Mouse (Mus musculus) layer of hippocampus, adult 9-10 months (tissue): ENCODE results near the gene Nectin2.

ENCODE experiments used
- DNase-seq: peaks from one replicate; pipeline ENCODE4 v3.0.0; 2022; ENCODE audit warnings: low spot score

Nectin2 gene

DNA sequence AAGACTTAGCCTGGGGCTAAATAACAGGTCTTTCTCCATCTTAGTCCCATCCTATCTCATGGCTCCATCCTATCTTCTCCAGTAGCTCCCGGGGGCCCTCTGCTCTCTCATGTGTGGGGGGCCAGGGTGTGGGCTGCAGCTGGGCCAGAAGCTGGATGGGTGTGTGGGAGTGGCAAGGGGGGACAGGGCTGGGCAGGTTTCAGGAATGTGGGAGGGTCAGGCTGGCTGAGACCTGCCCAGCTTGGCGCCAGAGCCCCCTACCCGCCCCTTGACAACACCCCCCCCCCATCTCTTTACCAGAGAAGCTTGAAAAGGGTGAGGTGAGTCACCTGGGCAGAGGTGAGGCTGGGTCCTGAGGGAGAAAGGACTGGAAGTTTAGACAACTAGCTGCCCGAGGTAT, 18.7 kb upstream of the Nectin2 start:
- no peak for DNase-seq

GRCm38 (mm10) chr7:19768251-19768650, 18.0 kb upstream of the Nectin2 start:
- DNase-seq, result no peak

DNA sequence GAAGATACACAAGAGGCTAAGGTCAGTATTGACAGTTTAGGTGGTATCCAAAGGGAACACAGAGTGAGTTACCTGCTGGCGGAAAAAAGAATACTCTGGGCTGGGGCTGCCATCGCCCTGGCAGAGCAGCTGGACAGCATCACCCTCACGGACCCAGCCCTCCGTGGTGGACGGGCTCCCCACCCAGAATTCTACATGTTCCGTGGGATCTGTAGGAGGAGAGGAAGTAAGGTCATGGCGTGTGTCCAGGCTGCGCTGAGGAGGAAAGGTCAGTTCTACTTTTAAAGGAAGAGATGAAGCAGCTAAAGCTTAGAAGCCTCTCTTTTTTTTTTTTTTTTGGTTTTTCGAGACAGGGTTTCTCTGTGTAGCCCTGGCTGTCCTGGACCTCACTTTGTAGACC, 14.3 kb upstream of the Nectin2 start:
- no peak for DNase-seq

- DNase-seq, result no peak
These were observed 13.7 kb upstream of the Nectin2 start for GRCm38 (mm10) chr7:19763829-19764477.

DNA sequence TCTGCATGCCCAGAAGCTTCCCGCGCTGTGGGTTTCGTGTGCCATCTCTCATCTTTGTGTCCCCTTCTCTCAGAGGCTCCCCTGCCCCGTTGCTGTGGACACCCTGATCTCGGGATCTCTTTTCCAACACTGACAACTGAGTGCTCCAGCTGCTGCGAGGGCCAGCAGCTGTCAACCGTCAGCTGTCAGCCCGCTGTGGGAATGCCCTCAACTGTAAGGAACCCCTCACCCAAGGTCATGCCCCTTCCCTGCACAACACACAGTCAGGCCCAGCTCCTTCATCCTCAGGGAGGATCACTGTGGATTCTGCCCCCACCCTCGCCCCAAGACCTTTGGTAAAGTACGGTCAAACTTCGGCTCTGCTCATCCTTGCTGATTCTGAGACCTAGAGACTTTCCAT, 12.0 kb upstream of the Nectin2 start:
- no peak for DNase-seq

GRCm38 (mm10) chr7:19760021-19760420, 9.7 kb upstream of the Nectin2 start:
- no peak for DNase-seq

DNA sequence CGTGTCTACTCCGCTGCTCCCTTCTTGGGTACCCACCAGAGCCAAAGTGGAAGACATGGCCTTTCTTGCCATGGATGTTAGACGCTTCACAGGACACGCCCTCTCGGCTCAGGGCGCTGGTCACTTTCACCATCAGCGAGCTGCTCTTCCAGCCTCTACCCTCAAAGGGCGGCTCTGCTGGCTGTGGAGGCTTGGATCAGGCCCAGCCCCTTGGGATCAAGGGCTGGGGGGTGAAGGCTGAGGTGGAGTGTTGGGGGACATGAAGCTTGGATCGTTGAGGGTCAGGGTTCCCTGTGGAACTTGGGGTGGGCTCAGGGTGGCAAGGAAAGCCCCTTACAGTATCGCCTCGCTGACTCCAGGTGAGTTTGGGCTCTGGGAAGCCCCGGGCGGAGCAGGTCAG, 8.3 kb upstream of the Nectin2 start:
- no peak for DNase-seq

- DNase-seq, result no peak
These were observed 5.8 kb upstream of the Nectin2 start for GRCm38 (mm10) chr7:19755851-19756786.

- DNase-seq, result no peak
These were observed 4.7 kb upstream of the Nectin2 start for GRCm38 (mm10) chr7:19755008-19755407.

DNA sequence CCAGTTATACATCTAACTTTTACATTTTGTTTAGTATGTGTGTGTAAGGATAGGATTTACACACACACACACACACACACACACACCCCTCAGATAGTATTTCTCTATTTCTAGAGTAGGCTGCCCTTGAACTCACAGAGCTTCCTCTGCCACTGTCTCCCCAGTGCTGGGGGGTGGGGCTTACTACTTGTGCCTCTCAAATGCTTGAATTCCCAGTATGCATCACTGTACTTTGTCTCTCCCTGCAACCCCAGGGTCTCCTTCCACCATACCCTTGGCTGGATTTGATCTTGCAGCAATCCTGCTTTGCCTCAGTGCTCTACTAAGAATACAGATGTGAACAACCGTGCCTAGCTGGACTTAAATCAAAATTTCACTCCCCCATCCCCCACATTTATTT, 3.8 kb upstream of the Nectin2 start:
- DNase-seq, result no peak

- DNase-seq, result no peak
These were observed 3.3 kb upstream of the Nectin2 start for GRCm38 (mm10) chr7:19753587-19753986.

GRCm38 (mm10) chr7:19752652-19753051, 2.4 kb upstream of the Nectin2 start:
- DNase-seq, result no peak

- no peak for DNase-seq
These were observed 744 bp upstream of the Nectin2 start for GRCm38 (mm10) chr7:19751070-19751383.

DNA sequence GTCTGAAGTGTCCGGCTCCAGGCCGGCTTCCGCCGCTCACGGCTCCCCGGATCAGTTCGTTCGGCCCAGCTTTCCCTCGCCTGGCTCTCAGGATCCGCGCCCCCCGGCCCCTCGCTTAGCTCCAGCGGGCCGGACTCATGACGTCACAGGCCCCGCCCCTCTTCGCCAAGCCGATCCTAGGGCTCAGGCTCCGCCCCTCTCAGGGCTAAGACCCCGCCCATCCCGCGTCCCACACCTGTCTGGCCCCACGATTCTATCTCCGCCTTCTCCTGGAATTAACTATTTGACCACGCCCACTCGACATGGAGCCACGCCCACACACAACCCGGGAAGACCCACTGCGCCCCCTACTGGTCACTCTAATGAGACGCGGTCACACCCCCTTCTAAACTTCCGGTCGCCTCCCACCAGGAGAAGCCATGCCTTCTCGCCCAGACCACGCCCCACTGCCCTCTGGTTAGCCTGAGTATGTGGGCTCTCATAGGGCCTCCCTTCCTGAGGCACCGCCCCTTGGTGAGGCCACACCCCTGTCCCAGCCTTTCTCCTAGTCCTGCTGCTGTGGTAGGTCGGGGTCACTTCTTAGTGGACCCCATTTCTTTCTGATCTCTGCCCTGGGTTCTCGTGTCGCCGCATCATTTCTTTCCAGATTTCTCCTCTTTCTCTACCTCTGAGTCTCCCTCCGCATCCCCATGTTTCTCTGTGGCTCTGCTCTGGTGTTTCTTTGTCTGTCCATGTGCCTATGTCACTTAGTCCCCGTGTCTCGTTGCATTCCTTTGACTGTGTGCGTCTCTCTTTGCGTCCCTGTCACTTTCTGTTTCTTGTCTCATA, 680 bp downstream of the Nectin2 start:
- DNase-seq, result peak; percentile 81

GRCm38 (mm10) chr7:19748219-19749195, 1.8 kb downstream of the Nectin2 start:
- no peak for DNase-seq

DNA sequence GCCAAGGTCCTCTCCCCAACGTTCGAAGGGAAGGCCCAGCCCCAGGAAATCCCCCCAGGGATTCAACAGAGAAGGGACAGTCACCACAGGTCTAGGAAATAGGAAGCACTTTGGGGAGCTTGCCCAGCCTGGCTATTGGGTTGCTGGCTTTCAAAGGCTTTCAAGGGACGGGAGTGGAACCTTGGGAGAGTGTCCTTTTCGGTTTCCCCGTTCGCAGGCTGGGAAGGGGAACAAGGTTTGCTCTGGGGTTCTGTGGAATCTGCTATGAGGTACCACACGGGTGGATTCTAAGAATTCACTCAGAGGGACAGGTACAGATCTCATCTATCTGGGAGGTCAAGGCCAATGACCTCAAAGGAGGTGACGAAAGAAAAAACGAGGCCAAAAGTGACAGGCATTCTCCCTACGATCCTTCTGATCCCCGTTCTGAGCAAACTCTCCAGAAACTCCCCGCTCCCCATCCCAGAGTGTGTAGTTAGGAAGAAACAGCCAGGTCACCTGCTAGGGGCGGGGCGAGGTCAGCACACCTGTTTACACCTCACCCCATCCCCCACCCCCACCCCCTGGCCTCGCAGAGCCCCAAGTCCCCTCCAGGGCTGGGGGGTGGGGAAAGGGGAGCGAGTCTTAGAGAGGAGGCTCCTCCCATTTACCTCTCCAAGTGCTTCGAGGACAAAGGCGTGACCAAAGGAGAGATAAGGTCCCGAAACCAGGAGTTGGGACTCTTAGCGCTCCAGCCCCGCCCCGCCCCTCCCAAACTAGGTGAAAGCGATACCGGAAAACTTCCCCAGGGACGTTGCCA, 2.7 kb downstream of the Nectin2 start:
- DNase-seq, result no peak

DNA sequence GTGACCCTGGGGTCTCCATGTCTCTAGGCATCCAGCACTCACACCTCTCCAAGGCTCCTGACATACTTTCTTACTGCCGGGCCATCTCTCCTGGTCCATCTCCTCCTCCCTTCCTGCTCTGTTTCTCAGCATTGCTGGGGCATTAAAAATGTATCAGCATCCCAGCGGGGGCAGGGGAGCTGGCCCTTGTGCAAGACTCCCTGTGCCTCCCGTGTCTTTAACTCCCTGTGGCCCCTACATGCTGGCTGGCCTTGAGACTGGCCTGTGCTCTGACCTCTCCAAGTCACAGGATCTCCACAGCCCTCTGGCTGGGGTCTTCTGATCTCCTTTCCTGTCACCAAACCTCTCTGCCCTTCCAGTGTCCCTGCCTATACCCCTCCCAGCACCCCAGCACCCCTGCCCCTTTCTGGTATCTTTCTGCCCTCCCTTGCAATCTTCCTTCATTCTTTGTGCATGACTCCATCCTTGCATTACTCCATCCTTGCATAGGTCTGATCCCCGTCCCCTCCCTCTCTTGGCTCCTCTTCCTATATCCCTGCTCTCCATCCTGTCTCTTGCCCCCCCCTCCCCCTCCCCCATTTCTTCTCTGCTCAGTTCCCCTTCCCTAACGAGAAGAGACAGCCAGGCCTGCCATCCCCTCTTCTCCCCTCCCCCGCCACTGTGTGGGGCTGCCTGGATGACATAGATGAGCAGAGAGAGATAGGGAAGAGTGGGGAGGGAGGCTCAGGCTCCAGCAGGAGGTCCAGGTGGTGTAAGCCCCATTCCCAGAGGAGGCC, 3.7 kb downstream of the Nectin2 start:
- no peak for DNase-seq

GRCm38 (mm10) chr7:19745971-19746370, 4.3 kb downstream of the Nectin2 start:
- DNase-seq, result no peak

DNA sequence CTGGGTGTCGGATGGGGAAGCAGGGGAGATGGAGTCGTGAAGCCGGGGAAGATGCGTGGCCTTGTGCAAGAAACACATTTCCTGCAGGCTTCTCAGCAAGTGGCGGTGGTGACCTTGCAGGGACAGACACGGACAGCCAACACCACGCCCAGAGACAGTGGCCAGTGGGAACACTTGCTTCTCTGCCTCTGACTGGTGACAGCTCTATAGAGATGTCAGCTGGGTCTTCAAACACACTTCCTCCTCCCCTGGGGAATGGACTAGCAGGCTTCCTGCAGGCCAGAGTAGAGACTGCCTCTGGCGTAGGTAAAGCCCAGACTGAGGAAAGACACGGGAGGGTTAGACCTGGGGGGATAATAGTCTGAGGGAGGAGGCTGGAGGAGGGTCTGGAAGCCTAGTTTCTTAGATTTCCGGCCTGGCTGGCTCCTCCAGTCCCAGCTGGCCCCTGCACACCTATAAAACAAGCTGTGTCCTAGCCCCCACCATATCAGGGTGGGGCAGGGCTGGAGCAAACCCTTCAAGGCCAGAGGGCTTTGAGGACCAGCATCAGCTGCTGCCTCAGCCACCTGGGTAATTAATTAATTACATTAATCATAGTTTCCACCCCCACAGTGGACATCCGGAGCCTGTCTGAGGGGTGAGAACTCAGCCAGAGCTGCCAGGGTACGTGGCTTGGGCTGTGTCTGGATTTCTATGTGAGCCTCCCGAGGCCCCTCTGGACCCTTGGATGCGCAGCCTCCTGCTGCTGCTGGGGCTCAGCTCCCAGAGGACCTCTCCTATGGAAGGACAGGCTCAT, 5.5 kb downstream of the Nectin2 start:
- DNase-seq, result no peak
